Mouse (Mus musculus) bone marrow macrophage, adult 2 months (primary cell): ENCODE measurements around the gene Parvb.

Experiments used
- CTCF ChIP-seq: IDR thresholded peaks from 2 replicates; pipeline ENCODE4 v1.5.1; 2012; ENCODE audit warnings: low read depth, mild to moderate bottlenecking, low read length, moderate library complexity
- POLR2A ChIP-seq: IDR thresholded peaks from 2 replicates; pipeline ENCODE4 v1.6.1; 2012; ENCODE audit warnings: mild to moderate bottlenecking, low read depth, low read length, borderline replicate concordance

GRCm38 (mm10) chr15:84291097-84291496 is 59.3 kb downstream of the Parvb start:
- TF ChIP-seq CTCF (no peak), POLR2A (no peak)
